Mouse (Mus musculus) mouse trophoblast stem cell (cell line): ENCODE measurements around the gene Vmn1r131.
"Not testable (repeated sequence)": the region's sequence is repeated elsewhere in the genome, so short reads cannot be mapped to it uniquely, and the experiment has no call there.

Experiments
- in situ Hi-C, 2 experiments: fragments of 300-500 bp; cut with MseI, MboI; formaldehyde crosslinking; loops; 2 replicates in 1 of 2; 3 replicates in 1 of 2; pipeline ENCODE4 v1.15.1; 2025

Gene Vmn1r131

DNA sequence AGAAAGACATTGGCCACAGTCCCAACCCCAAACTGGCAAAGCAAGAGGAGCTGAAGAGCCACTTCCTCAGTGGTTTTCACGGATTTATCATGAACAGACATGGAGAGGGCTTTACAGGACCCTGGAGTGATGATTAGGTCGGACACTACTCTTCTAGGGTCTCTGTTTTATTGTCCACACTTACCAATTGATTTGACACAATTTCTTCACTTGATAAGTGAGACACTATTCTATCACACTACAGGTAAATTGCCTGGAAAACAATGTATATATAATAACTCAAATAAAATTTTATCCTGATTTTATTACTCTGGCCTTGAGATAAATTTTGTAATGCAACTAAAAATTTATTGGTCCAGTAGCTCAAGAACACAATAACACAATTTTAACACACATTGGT, at the start of gene Vmn1r131:
Gene Vmn1r131, minus strand, starts transcription at position 101 of the 400 bp plus-strand sequence.
- in situ Hi-C loops = not testable (repeated sequence)

DNA sequence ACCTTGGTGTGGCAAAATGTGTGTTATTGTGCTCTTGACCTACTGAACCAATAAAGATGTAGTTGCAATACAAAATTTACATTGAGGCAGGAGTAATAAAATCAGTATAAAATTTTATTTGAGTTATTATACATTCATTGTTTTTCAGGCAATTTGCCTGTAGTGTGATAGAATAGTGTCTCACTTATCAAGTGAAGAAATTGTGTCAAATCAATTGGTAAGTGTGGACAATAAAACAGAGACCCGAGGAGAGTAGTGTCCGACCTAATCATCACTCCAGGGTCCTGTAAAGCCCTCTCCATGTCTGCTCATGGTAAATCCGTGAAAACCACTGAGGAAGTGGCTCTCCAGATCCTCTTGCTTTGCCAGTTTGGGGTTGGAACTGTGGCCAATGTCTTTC, 34.4 kb downstream of the Vmn1r131 start, which contains the start of gene Vmn1r130:
Gene Vmn1r130, plus strand, starts transcription at position 301 of the 400 bp plus-strand sequence.
- in situ Hi-C loops = not testable (repeated sequence)
